Mouse (Mus musculus) MEL (cell line): Measurements from ENCODE around the gene Tssk3. TPM values are rescaled to one million over a fixed set of nuclear protein-coding genes. Genes with fewer than 3 reads are reported as not detected.

ENCODE experiments used
- DNase-seq: peaks from one replicate; pipeline ENCODE4 v3.0.0; 2011; ENCODE audit warnings: low read depth, low spot score
- H3K27ac ChIP-seq: 2 replicates; pipeline ENCODE4 v1.5.1; 2012; ENCODE audit warnings: low read depth, mild to moderate bottlenecking, control low read depth, low read length, moderate library complexity; ENCODE audit not compliant: control insufficient read depth
- H3K27me3 ChIP-seq, 2 experiments: fragments of 150-350 bp in 1 of 2; sonication (generic) in 1 of 2; 2 replicates each; pipeline ENCODE4 v1.6.1; 2012; ENCODE audit warnings: low read length in 2 of 2, mild to moderate bottlenecking in 2 of 2, improper control_type of control experiment in 1 of 2, moderate library complexity in 1 of 2; ENCODE audit not compliant: insufficient read depth in 2 of 2, control insufficient read depth in 1 of 2
- H3K36me3 ChIP-seq, 2 experiments: 2 replicates each; pipeline ENCODE4 v1.6.1; 2012 to 2014; ENCODE audit warnings: low read length in 2 of 2, improper control_type of control experiment in 1 of 2, inconsistent platforms in 1 of 2, mild to moderate bottlenecking in 1 of 2; ENCODE audit not compliant: insufficient read depth in 2 of 2, control insufficient read depth in 1 of 2
- H3K4me1 ChIP-seq, 2 experiments: fragments of 150-350 bp in 1 of 2; sonication (generic) in 1 of 2; 2 replicates each; pipeline ENCODE4 v1.6.1; 2012; ENCODE audit warnings: low read length in 2 of 2, improper control_type of control experiment in 1 of 2, mild to moderate bottlenecking in 1 of 2; ENCODE audit not compliant: insufficient read depth in 2 of 2, control insufficient read depth in 1 of 2
- H3K4me3 ChIP-seq, 2 experiments: fragments of 150-350 bp in 1 of 2; sonication (generic) in 1 of 2; 2 replicates each; pipeline ENCODE4 v1.5.1; 2012; ENCODE audit warnings: low read depth in 2 of 2, low read length in 2 of 2, mild to moderate bottlenecking in 2 of 2, moderate library complexity in 2 of 2, control low read depth in 1 of 2, improper control_type of control experiment in 1 of 2; ENCODE audit not compliant: control insufficient read depth in 1 of 2, insufficient read depth in 1 of 2
- H3K79me2 ChIP-seq: 2 replicates; pipeline ENCODE4 v1.6.1; 2012; ENCODE audit warnings: mild to moderate bottlenecking, low read length, moderate library complexity; ENCODE audit not compliant: control insufficient read depth, poor library complexity, insufficient read depth
- H3K9ac ChIP-seq: 2 replicates; pipeline ENCODE4 v1.6.1; 2012; ENCODE audit warnings: low read depth, mild to moderate bottlenecking, control low read depth, low read length, moderate library complexity; ENCODE audit not compliant: control insufficient read depth, poor library complexity, severe bottlenecking
- H3K9me3 ChIP-seq: fragments of 150-350 bp; sonication (generic); replicated peaks from 2 replicates; pipeline ENCODE4 v1.6.1; 2012; ENCODE audit warnings: mild to moderate bottlenecking, low read length, improper control_type of control experiment, moderate library complexity; ENCODE audit not compliant: insufficient read depth
- CHD2 ChIP-seq: IDR thresholded peaks from 2 replicates; pipeline ENCODE4 v1.6.1; 2011; ENCODE audit warnings: low read length, improper control_type of control experiment
- CTCF ChIP-seq, 3 experiments: IDR thresholded peaks in 2 of 3; conservative IDR thresholded peaks in 1 of 3; 2 replicates each; pipeline ENCODE4 v1.5.1; 2011 to 2012; ENCODE audit warnings: low read length in 3 of 3, low read depth in 2 of 3, mild to moderate bottlenecking in 2 of 3, improper control_type of control experiment in 1 of 3, inconsistent platforms in 1 of 3, mixed read lengths in 1 of 3, moderate library complexity in 1 of 3; ENCODE audit not compliant: control insufficient read depth in 1 of 3, insufficient read depth in 1 of 3, poor library complexity in 1 of 3, severe bottlenecking in 1 of 3
- ELF1 ChIP-seq: IDR thresholded peaks from 2 replicates; pipeline ENCODE4 v1.6.1; 2014; ENCODE audit warnings: low read depth, mild to moderate bottlenecking, inconsistent platforms, low read length, improper control_type of control experiment, moderate library complexity
- GABPA ChIP-seq: IDR thresholded peaks from 2 replicates; pipeline ENCODE4 v1.6.1; 2012; ENCODE audit warnings: low read depth, mild to moderate bottlenecking, inconsistent platforms, low read length, improper control_type of control experiment, moderate library complexity
- GATA1 ChIP-seq: IDR thresholded peaks from 2 replicates; pipeline ENCODE4 v1.6.1; 2011; ENCODE audit warnings: low read depth, low read length, improper control_type of control experiment
- HCFC1 ChIP-seq: IDR thresholded peaks from 2 replicates; pipeline ENCODE4 v1.6.1; 2012; ENCODE audit warnings: low read depth, mild to moderate bottlenecking, inconsistent platforms, low read length, improper control_type of control experiment, moderate library complexity
- KAT2A ChIP-seq: conservative IDR thresholded peaks from 2 replicates; pipeline ENCODE4 v1.6.1; 2012; ENCODE audit warnings: low read depth, low read length, improper control_type of control experiment, inconsistent platforms
- MAFK ChIP-seq: IDR thresholded peaks from 2 replicates; pipeline ENCODE4 v1.6.1; 2011; ENCODE audit warnings: low read depth, mild to moderate bottlenecking, low read length, improper control_type of control experiment, borderline replicate concordance
- MAX ChIP-seq: IDR thresholded peaks from 2 replicates; pipeline ENCODE4 v1.6.1; 2011; ENCODE audit warnings: low read length, improper control_type of control experiment
- MXI1 ChIP-seq: IDR thresholded peaks from 2 replicates; pipeline ENCODE4 v1.6.1; 2011; ENCODE audit warnings: mild to moderate bottlenecking, low read depth, low read length, improper control_type of control experiment
- NELFE ChIP-seq: IDR thresholded peaks from 2 replicates; pipeline ENCODE4 v1.6.1; 2011; ENCODE audit warnings: low read depth, low read length, improper control_type of control experiment
- NRF1 ChIP-seq: IDR thresholded peaks from 2 replicates; pipeline ENCODE4 v1.6.1; 2014; ENCODE audit warnings: low read depth, mild to moderate bottlenecking, inconsistent platforms, low read length, improper control_type of control experiment, moderate library complexity; ENCODE audit not compliant: poor library complexity, insufficient read depth, severe bottlenecking
- POLR2A ChIP-seq, 2 experiments: IDR thresholded peaks; 2 replicates each; pipeline ENCODE4 v1.6.1; 2011 to 2012; ENCODE audit warnings: low read length in 2 of 2, mild to moderate bottlenecking in 2 of 2, control low read depth in 1 of 2, improper control_type of control experiment in 1 of 2, low read depth in 1 of 2, moderate library complexity in 1 of 2; ENCODE audit not compliant: control insufficient read depth in 1 of 2, insufficient read depth in 1 of 2, poor library complexity in 1 of 2
- POLR2AphosphoS5 ChIP-seq: IDR thresholded peaks from 2 replicates; pipeline ENCODE4 v1.6.1; 2012; ENCODE audit warnings: low read depth, borderline replicate concordance, mild to moderate bottlenecking, inconsistent platforms, low read length, moderate library complexity, mixed read lengths
- RAD21 ChIP-seq: IDR thresholded peaks from 2 replicates; pipeline ENCODE4 v1.6.1; 2011; ENCODE audit warnings: mild to moderate bottlenecking, low read depth, low read length, improper control_type of control experiment
- RCOR1 ChIP-seq: IDR thresholded peaks from 2 replicates; pipeline ENCODE4 v1.6.1; 2012; ENCODE audit warnings: low read depth, mild to moderate bottlenecking, inconsistent platforms, low read length, improper control_type of control experiment
- SMC3 ChIP-seq: IDR thresholded peaks from 2 replicates; pipeline ENCODE4 v1.6.1; 2011; ENCODE audit warnings: low read depth, low read length, improper control_type of control experiment
- TCF12 ChIP-seq: IDR thresholded peaks from 2 replicates; pipeline ENCODE4 v1.6.1; 2014; ENCODE audit warnings: low read depth, mild to moderate bottlenecking, inconsistent platforms, low read length, improper control_type of control experiment, moderate library complexity
- USF1 ChIP-seq: IDR thresholded peaks from 2 replicates; pipeline ENCODE4 v1.6.1; 2014; ENCODE audit warnings: low read depth, mild to moderate bottlenecking, inconsistent platforms, low read length, improper control_type of control experiment, moderate library complexity
- USF2 ChIP-seq, 2 experiments: IDR thresholded peaks; 2 replicates each; pipeline ENCODE4 v1.6.1; 2011 to 2012; ENCODE audit warnings: improper control_type of control experiment in 2 of 2, low read length in 2 of 2, borderline replicate concordance in 1 of 2, inconsistent platforms in 1 of 2, low read depth in 1 of 2, mild to moderate bottlenecking in 1 of 2; ENCODE audit not compliant: insufficient read depth in 1 of 2
- ZKSCAN1 ChIP-seq: IDR thresholded peaks from 2 replicates; pipeline ENCODE4 v1.6.1; 2012; ENCODE audit warnings: low read depth, mild to moderate bottlenecking, inconsistent platforms, low read length, improper control_type of control experiment, moderate library complexity
- ZMIZ1 ChIP-seq: IDR thresholded peaks from 2 replicates; pipeline ENCODE4 v1.6.1; 2012; ENCODE audit warnings: low read depth, mild to moderate bottlenecking, inconsistent platforms, low read length, improper control_type of control experiment, moderate library complexity
- ZNF384 ChIP-seq: IDR thresholded peaks from 2 replicates; pipeline ENCODE4 v1.6.1; 2012; ENCODE audit warnings: low read depth, mild to moderate bottlenecking, inconsistent platforms, low read length, improper control_type of control experiment
- polyA plus RNA-seq, 2 experiments: library from polyadenylated mRNA; stranded (reverse) in 1 of 2; unstranded in 1 of 2; fragments of >175 nt in 1 of 2; fragments of >200 nt in 1 of 2; gene quantifications; 2 replicates each; pipeline versions ENCODE4 v1.2.1 to v1.2.4; 2012; ENCODE audit warnings: low replicate concordance in 2 of 2, low read depth in 1 of 2; ENCODE audit not compliant: insufficient read length in 2 of 2, insufficient read depth in 1 of 2, missing spikeins in 1 of 2
- total RNA-seq: library from RNA; depleted of rRNA; stranded (reverse); fragments of 300-350 nt; gene quantifications from 2 replicates; pipeline ENCODE4 v1.2.3, GENCODE M21; 2012

Tssk3 gene
- total and polyA plus RNA-seq, 3 experiments = not detected

- no peak for TF ChIP-seq MXI1
- TF ChIP-seq HCFC1 = no peak
- no peak for TF ChIP-seq TCF12
- no peak for TF ChIP-seq NRF1
- TF ChIP-seq KAT2A = no peak
- TF ChIP-seq CTCF (IDR thresholded peaks at IDR 0.05 in 2 of 3, conservative IDR thresholded peaks at IDR 0.05 in 1 of 3; ENCODE audit: control insufficient read depth in 1 of 3, insufficient read depth in 1 of 3, low read depth in 2 of 3, low read length in 3 of 3, poor library complexity in 1 of 3, severe bottlenecking in 1 of 3) = peak in 1 of 3 experiments; percentile 33; a peak in 2 of 6 replicates
- no peak for TF ChIP-seq POLR2AphosphoS5
- TF ChIP-seq USF1 = no peak
- no peak for TF ChIP-seq CHD2
- no peak for TF ChIP-seq NELFE
- TF ChIP-seq MAX = no peak
- no peak for TF ChIP-seq POLR2A (IDR thresholded peaks at IDR 0.05; ENCODE audit: control insufficient read depth in 1 of 2, insufficient read depth in 1 of 2, low read depth in 1 of 2, low read length in 2 of 2, poor library complexity in 1 of 2)
- TF ChIP-seq SMC3 = peak; percentile 16; the same call in 1 of the 2 replicates
- peak; percentile 6 for TF ChIP-seq RAD21
- Histone ChIP-seq H3K4me3 (no peak overlapping the region), H3K27ac (no peak overlapping the region), H3K9ac (no peak overlapping the region), H3K9me3 (no peaks in the 10 kb centered on the region), H3K79me2 (no peaks in the 10 kb centered on the region), H3K36me3 (peaks cover 0 to 3% of the 10 kb centered on the region in 2 experiments; a peak in 1 of 4 replicates), H3K27me3 (no peaks in the 10 kb centered on the region), H3K4me1 (peaks cover 3 to 6% of the 10 kb centered on the region in 2 experiments; a peak in 3 of 4 replicates)
- DNase-seq = no peak
These were observed 3.9 kb upstream of the Tssk3 start for GRCm38 (mm10) chr4:129494681-129495080.

DNA sequence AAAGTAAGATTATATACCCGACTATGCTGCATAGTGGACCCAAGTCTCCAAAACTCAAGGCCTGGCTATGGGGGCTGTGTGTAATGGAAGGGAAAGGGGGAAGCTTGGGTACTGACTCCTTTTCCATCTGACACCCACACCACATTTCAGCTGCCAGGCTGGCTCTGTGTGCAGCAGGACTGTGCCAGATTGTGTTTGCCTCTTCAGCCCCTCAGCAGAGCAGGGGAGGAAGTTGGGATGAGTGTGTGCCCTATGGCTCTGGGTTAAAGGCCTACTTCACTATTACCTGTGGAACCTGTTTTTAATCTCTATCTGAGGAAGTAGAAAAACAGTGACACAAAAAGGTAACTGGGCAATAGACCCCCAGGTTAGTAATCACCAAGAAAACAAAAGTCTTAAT is 9.7 kb downstream of the Tssk3 start:
- H3K79me2 ChIP-seq = no peaks in the 10 kb centered on the region
- no peak overlapping the region for H3K4me3 ChIP-seq
- H3K27me3 ChIP-seq = no peaks in the 10 kb centered on the region
- H3K9ac ChIP-seq = no peak overlapping the region
- peaks cover 0 to 3% of the 10 kb centered on the region in 2 experiments; a peak in 1 of 4 replicates for H3K36me3 ChIP-seq
- DNase-seq = no peak
- no peak for TF ChIP-seq USF2 (IDR thresholded peaks at IDR 0.05; ENCODE audit: borderline replicate concordance in 1 of 2, insufficient read depth in 1 of 2, low read depth in 1 of 2, low read length in 2 of 2)
- TF ChIP-seq HCFC1 = no peak
- no peak for TF ChIP-seq RCOR1
- TF ChIP-seq ZMIZ1 = no peak
- TF ChIP-seq KAT2A = no peak
- TF ChIP-seq MXI1 = no peak
- no peak for TF ChIP-seq NRF1
- TF ChIP-seq GABPA = no peak
- TF ChIP-seq GATA1 = no peak
- TF ChIP-seq ZNF384 = no peak
- TF ChIP-seq ZKSCAN1 = no peak
- TF ChIP-seq SMC3 = no peak
- no peak for TF ChIP-seq RAD21
- TF ChIP-seq POLR2A (IDR thresholded peaks at IDR 0.05; ENCODE audit: control insufficient read depth in 1 of 2, insufficient read depth in 1 of 2, low read depth in 1 of 2, low read length in 2 of 2, poor library complexity in 1 of 2) = no peak
- no peak for TF ChIP-seq ELF1
- no peak for TF ChIP-seq MAFK
- no peaks in the 10 kb centered on the region for H3K4me1 ChIP-seq
- no peak overlapping the region for H3K27ac ChIP-seq
- H3K9me3 ChIP-seq = no peaks in the 10 kb centered on the region
